Mouse (Mus musculus) embryonic facial prominence, embryonic 13.5 days (tissue): ENCODE measurements around the gene Efna5. TPM values are rescaled to one million over a fixed set of nuclear protein-coding genes. Genes with fewer than 3 reads are reported as not detected.

Experiments used
- ATAC-seq: fragments of 200-750 bp; cut with Nextera tagmentation; 2 replicates; pipeline ENCODE4 v1.8.0; 2017; ENCODE audit warnings: low read depth; ENCODE audit not compliant: insufficient number of reproducible peaks, insufficient read depth, low FRiP score, low TSS enrichment
- H3K27ac ChIP-seq: fragments of 300-500 bp; sonication (generic); 2 replicates; pipeline ENCODE4 v1.5.1; 2015; ENCODE audit warnings: moderate library complexity, mild to moderate bottlenecking, inconsistent platforms
- H3K27me3 ChIP-seq: fragments of 300-500 bp; sonication (generic); 2 replicates; pipeline ENCODE4 v1.6.1; 2015; ENCODE audit warnings: mild to moderate bottlenecking, inconsistent platforms
- H3K36me3 ChIP-seq: fragments of 300-500 bp; sonication (generic); 2 replicates; pipeline ENCODE4 v1.6.1; 2015; ENCODE audit warnings: mild to moderate bottlenecking, inconsistent platforms
- H3K4me1 ChIP-seq: fragments of 300-500 bp; sonication (generic); 2 replicates; pipeline ENCODE4 v1.6.1; 2015; ENCODE audit warnings: inconsistent platforms
- H3K4me2 ChIP-seq: fragments of 300-500 bp; sonication (generic); 2 replicates; pipeline ENCODE4 v1.6.1; 2015; ENCODE audit warnings: moderate library complexity, mild to moderate bottlenecking, inconsistent platforms
- H3K4me3 ChIP-seq: fragments of 300-500 bp; sonication (generic); 2 replicates; pipeline ENCODE4 v1.5.1; 2015; ENCODE audit warnings: mild to moderate bottlenecking, inconsistent platforms
- H3K9ac ChIP-seq: fragments of 300-500 bp; sonication (generic); 2 replicates; pipeline ENCODE4 v1.6.1; 2015; ENCODE audit warnings: mild to moderate bottlenecking, inconsistent platforms
- H3K9me3 ChIP-seq: fragments of 300-500 bp; sonication (generic); 2 replicates; pipeline ENCODE4 v1.6.1; 2016; ENCODE audit warnings: inconsistent platforms
- WGBS: fragments of 180-500 bp; shearing (Covaris S2); methylation state at CpG from one replicate; pipeline ENCODE4 v1.1.7; 2015; ENCODE audit warnings: mixed read lengths; 5-methylcytosine and 5-hydroxymethylcytosine counted together
- polyA plus RNA-seq: library from polyadenylated mRNA; unstranded; fragments of >200 nt; fragmentation: Nextera tagmentation; extraction: Ambion mirVana; gene quantifications from 2 replicates; pipeline ENCODE4 v1.2.1, GENCODE M21; 2015

The Efna5 gene
- polyA plus RNA-seq, 1 experiment from 2014 or later, result 109 TPM

DNA sequence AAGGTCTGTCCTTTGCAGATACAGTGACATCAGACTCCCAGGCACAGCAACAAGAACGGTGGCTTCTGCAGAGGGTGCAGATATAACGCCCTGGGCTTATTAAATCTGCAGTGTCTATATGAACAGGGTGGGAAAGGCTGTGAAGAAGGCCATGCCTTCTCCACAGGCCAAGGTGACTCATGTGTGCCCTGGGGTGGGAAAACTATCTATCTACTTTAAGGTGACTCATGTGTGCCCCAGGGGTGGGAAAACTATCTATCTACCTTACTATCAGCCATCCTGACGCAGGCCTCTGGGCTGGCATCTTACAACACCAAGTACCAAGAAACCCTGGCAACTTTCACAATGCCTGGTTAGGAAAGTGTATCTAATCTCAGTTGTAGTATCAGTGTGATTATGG lies 124.2 kb downstream of the Efna5 start:
- H3K36me3 ChIP-seq, result no peaks in the 10 kb centered on the region
- peaks cover 27% of the 10 kb centered on the region for H3K4me1 ChIP-seq
- no peak overlapping the region for H3K4me3 ChIP-seq
- no peaks in the 10 kb centered on the region for H3K27me3 ChIP-seq
- H3K9me3 ChIP-seq, result no peaks in the 10 kb centered on the region
- H3K4me2 ChIP-seq, result no peak overlapping the region
- no peak overlapping the region for H3K9ac ChIP-seq
- no peak for ATAC-seq
- WGBS, result 81% methylated on average over 3 of the region's 3 CpGs
- no peak overlapping the region for H3K27ac ChIP-seq

DNA sequence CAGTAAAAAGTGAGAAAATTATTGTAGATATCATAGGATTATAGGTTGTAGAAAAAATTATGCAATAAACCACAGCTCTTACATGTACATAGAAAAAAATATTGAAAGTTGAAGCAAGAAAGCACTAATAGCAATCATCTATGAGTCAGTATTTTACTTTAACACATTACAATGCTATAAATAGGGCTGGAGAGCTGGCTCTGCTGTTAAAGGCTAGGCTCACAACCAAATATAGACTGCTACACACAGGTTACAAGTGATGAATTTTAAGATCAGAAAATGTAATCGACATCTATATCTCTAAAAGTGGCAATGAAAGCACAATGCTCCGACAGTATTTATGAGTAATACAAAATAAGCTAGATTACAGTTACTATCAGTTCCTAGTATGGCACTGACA lies 125.5 kb downstream of the Efna5 start:
- 96% methylated on average over 2 of the region's 2 CpGs for WGBS
- no peak for ATAC-seq
- Histone ChIP-seq H3K4me3 (no peak overlapping the region), H3K27ac (no peak overlapping the region), H3K9me3 (no peaks in the 10 kb centered on the region), H3K9ac (no peak overlapping the region), H3K36me3 (no peaks in the 10 kb centered on the region), H3K4me1 (peaks cover 18% of the 10 kb centered on the region), H3K27me3 (no peaks in the 10 kb centered on the region), H3K4me2 (no peak overlapping the region)

DNA sequence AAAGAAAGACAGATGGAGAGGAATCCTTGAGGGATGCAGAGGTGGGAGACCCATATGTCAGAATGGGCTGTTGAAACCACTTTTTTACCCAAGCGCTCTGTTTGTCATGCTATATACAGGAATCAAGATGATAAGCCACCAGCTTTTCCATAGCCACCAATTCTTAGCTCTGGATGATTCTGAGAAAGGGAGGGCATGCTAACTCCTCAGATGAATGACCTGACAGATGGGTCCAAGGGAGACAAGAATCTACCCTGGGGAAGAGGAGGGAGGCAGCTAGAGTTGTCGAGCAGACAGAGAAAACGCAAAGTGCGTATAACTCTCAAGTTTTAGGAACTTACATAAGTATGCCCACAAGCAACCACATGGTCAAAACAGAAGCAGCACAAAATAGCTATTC lies 126.5 kb downstream of the Efna5 start:
- 71% methylated on average over 4 of the region's 4 CpGs for WGBS
- Histone ChIP-seq H3K4me1 (peaks cover 8% of the 10 kb centered on the region; the same call in 1 of the 2 replicates), H3K9me3 (no peaks in the 10 kb centered on the region), H3K27me3 (no peaks in the 10 kb centered on the region), H3K36me3 (no peaks in the 10 kb centered on the region), H3K4me2 (no peak overlapping the region), H3K9ac (no peak overlapping the region), H3K27ac (no peak overlapping the region; the same call in 1 of the 2 replicates), H3K4me3 (no peak overlapping the region)
- ATAC-seq, result no peak

DNA sequence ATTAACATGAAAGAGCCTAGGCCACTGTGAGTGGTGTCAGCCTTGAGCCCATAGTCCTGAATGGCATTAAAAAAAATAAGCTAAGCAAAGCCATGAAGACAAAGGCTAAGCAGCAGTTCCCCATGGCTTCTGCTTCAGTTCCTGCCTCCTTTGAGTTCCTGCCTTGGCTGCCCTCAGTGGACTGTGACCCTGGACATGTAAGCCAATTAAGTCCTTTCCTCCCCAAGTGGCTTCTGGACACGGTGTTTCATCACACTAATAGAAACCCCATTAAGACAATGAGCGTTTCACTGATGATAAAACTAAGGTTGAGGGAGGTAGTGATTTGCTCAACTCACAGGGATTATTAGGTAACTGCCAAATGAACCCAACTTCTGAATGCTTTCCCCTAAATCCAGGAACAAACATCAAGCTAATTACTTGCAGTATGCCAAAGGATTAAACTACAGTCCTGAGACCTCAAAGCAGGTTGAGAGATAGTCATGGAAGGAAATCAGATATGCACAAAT lies 128.7 kb downstream of the Efna5 start:
- H3K4me2 ChIP-seq, result no peak overlapping the region
- ATAC-seq, result no peak
- 38% methylated on average over 2 of the region's 2 CpGs for WGBS
- peaks cover 17% of the 10 kb centered on the region; the same call in 1 of the 2 replicates for H3K4me1 ChIP-seq
- no peak overlapping the region for H3K27ac ChIP-seq
- H3K9me3 ChIP-seq, result no peaks in the 10 kb centered on the region
- H3K9ac ChIP-seq, result no peak overlapping the region
- H3K36me3 ChIP-seq, result no peaks in the 10 kb centered on the region
- H3K27me3 ChIP-seq, result no peaks in the 10 kb centered on the region
- H3K4me3 ChIP-seq, result no peak overlapping the region

DNA sequence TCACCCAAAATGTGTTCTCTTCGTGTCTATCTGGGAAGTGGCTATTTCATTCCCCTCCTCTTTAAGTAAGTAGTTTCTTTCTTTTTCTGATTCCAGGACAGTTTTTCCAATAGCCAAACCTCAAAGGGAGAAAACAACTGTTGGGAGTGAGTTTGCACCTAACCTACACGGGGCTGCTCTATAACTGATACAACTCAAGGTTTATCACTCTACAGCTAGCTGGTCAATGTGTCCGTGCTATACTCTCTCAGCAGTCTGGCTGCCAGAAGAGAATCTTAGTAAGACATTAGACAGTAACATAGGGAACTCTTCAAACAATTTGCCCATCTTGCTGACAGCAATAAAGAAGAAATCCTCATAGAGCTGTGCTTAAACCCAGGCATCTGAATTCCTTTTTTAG lies 130.5 kb downstream of the Efna5 start:
- Histone ChIP-seq H3K4me1 (0 out of 2 replicates have a peak, but pooled peaks cover 12% of the 10 kb centered on the region), H3K27ac (no peak overlapping the region), H3K27me3 (no peaks in the 10 kb centered on the region), H3K4me2 (no peak overlapping the region), H3K9ac (no peak overlapping the region), H3K9me3 (no peaks in the 10 kb centered on the region), H3K36me3 (no peaks in the 10 kb centered on the region), H3K4me3 (no peak overlapping the region)
- 83% methylated on average over 3 of the region's 3 CpGs for WGBS
- ATAC-seq, result no peak

DNA sequence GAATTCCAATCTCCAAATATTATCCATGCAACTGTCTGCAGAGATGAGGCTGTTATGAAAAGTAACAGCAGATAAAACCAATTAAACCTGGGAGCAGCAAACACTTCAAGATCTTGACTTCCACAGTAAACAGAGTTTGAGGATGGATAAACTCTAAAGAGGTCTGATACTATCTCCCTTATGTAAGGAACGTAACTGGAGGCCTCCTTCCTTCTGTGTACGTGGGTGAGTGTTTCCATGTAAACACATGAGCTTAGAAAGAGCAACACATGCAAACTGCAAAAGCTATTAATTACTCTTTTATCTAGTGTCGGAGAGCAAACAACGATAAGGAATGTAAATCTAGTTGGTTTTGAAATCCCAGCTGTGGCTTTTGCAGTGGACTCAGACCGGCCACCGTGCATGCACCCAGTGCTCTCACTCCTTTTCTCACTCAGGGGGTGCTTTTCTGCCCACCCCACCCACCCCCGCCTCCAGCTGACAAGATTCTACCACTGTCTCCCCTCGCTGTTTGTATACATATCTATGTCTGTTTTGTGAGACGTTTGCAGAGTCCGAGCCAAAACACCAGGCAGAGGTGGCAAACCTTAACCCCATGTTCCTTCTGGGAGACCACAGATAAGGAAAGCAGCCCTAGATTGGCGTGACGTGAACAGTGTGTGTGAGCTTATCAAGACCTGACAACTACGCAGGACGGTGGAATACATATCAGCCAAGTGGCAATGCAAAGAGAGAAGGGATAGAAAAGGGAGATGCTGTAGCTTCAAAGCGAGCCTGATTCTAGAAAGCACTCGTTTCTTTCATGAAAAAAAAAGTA lies 132.1 kb downstream of the Efna5 start:
- no peaks in the 10 kb centered on the region for H3K36me3 ChIP-seq
- H3K27ac ChIP-seq, result no peak overlapping the region
- 73% methylated on average over 16 of the region's 16 CpGs for WGBS
- H3K4me2 ChIP-seq, result no peak overlapping the region
- H3K4me1 ChIP-seq, result 0 out of 2 replicates have a peak, but pooled peaks cover 11% of the 10 kb centered on the region
- H3K9ac ChIP-seq, result no peak overlapping the region
- no peaks in the 10 kb centered on the region for H3K9me3 ChIP-seq
- no peak overlapping the region for H3K4me3 ChIP-seq
- H3K27me3 ChIP-seq, result no peaks in the 10 kb centered on the region
- ATAC-seq, result no peak

DNA sequence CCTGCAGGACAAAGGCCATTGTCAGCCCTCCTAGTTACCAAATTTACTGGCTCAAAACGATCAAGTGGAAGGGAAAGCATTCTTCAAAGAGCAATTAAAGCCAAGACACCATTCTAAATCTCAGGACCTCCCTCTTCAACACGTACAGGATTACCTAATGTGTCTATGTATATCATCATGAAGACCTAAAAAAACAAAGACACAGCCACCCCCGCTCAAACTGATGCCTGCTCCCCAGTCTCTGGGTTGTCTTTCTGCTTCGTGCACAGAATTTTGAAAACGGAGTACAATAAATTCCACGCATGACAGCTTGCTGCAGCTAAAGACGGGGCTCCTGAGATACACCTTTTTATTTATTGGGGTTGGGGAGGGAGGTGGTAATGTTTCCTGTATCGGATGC lies 133.7 kb downstream of the Efna5 start:
- H3K4me2 ChIP-seq, result no peak overlapping the region
- H3K4me3 ChIP-seq, result no peak overlapping the region
- no peak overlapping the region for H3K27ac ChIP-seq
- no peaks in the 10 kb centered on the region for H3K27me3 ChIP-seq
- WGBS, result 76% methylated on average over 8 of the region's 8 CpGs
- no peaks in the 10 kb centered on the region for H3K36me3 ChIP-seq
- no peak overlapping the region for H3K9ac ChIP-seq
- H3K4me1 ChIP-seq, result 0 out of 2 replicates have a peak, but pooled peaks cover 12% of the 10 kb centered on the region
- no peaks in the 10 kb centered on the region for H3K9me3 ChIP-seq
- ATAC-seq, result no peak

DNA sequence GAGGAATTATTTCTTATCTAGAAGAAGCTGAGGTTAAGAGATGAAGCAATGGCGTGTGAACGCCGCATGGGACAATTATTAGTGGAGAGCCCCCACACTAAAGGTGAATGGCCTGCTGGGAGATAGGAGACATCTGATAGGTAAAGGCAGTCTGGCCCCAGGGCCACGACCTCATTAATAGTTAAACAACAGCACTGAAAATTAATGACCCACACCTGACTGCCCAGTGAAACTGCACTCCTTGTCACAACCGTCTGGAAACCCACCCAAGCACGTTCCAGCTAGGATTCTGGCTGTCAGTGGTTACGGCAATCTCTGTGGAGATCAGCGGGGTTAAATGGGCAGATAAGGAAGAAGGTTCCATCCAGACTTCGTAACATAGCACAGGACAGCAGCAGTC lies 134.3 kb downstream of the Efna5 start:
- 79% methylated on average over 9 of the region's 9 CpGs for WGBS
- H3K9ac ChIP-seq, result no peak overlapping the region
- H3K4me3 ChIP-seq, result no peak overlapping the region
- H3K36me3 ChIP-seq, result no peaks in the 10 kb centered on the region
- H3K4me1 ChIP-seq, result 0 out of 2 replicates have a peak, but pooled peaks cover 12% of the 10 kb centered on the region
- no peaks in the 10 kb centered on the region for H3K9me3 ChIP-seq
- H3K4me2 ChIP-seq, result no peak overlapping the region
- no peak overlapping the region for H3K27ac ChIP-seq
- no peaks in the 10 kb centered on the region for H3K27me3 ChIP-seq
- ATAC-seq, result no peak

DNA sequence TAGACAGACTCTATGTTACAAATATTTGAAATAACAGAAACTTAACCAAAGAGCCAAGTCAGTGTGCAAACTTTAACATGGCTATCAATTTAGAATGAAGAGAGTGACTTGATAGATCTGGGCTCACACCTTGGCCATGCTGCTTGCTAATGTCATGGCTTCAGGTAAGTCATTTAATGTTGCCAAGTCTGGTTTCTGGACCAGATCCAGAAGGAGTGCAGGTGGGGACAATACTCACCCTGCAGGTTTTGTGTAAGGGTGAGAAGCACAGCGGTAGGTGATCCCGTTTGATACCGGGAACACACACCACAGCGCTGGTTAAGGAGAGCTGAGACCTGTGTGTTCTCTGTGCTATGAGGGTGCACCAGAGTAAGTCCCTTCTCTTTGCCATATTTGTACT lies 135.8 kb downstream of the Efna5 start:
- Histone ChIP-seq H3K4me2 (no peak overlapping the region), H3K27me3 (no peaks in the 10 kb centered on the region), H3K36me3 (no peaks in the 10 kb centered on the region), H3K4me3 (no peak overlapping the region), H3K9me3 (no peaks in the 10 kb centered on the region), H3K4me1 (0 out of 2 replicates have a peak, but pooled peaks cover 12% of the 10 kb centered on the region), H3K9ac (no peak overlapping the region), H3K27ac (no peak overlapping the region)
- ATAC-seq, result no peak
- WGBS, result 78% methylated on average over 4 of the region's 4 CpGs

DNA sequence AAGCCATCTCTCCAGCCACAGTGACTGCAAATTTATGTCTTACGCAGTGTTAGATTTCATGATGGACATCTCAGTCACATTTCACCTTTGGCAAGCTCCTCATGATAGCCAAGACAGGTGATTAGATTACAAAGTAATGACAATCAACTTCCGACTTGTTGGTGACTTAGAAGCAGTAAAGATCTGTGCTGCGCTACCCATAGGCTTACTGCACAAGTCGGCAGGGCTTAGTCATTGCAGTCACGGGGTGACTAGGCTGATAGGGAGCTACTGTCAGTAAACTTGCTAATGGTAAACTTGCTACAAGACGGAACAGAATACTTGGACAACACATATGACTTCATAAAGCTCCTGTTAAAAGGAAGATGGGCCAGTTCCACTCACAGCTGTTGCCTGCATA lies 136.9 kb downstream of the Efna5 start:
- Histone ChIP-seq H3K9me3 (no peaks in the 10 kb centered on the region), H3K4me3 (no peak overlapping the region), H3K4me1 (0 out of 2 replicates have a peak, but pooled peaks cover 11% of the 10 kb centered on the region), H3K27ac (no peak overlapping the region), H3K27me3 (no peaks in the 10 kb centered on the region), H3K9ac (no peak overlapping the region), H3K36me3 (peaks cover 3% of the 10 kb centered on the region; the same call in 1 of the 2 replicates), H3K4me2 (no peak overlapping the region)
- no peak for ATAC-seq
- 83% methylated on average over 6 of the region's 6 CpGs for WGBS

DNA sequence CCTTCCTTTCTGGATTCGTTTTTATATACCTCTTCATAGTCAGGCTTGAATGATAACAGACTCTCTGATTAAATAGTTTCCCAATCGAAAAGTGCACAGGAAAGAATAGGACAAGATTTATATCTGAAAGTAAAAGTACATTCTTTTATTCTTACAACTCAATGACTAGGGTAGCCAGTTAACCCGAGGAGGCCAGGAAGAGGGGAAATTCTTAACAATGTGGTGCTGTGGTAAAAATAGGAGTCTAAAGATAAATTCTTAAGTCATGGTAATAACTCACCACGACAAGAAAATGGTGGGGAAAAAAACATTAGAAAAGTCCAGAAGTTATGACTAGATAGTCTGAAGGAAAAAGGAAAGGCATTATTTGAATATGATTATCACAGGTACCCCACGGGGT lies 139.4 kb downstream of the Efna5 start:
- Histone ChIP-seq H3K4me3 (no peak overlapping the region), H3K9ac (no peak overlapping the region), H3K27ac (no peak overlapping the region), H3K4me2 (no peak overlapping the region), H3K4me1 (0 out of 2 replicates have a peak, but pooled peaks cover 3% of the 10 kb centered on the region), H3K27me3 (no peaks in the 10 kb centered on the region), H3K36me3 (peaks cover 8% of the 10 kb centered on the region; the same call in 1 of the 2 replicates), H3K9me3 (peaks cover 3% of the 10 kb centered on the region; the same call in 1 of the 2 replicates)
- WGBS, result 75% methylated on average over 5 of the region's 5 CpGs
- no peak for ATAC-seq

DNA sequence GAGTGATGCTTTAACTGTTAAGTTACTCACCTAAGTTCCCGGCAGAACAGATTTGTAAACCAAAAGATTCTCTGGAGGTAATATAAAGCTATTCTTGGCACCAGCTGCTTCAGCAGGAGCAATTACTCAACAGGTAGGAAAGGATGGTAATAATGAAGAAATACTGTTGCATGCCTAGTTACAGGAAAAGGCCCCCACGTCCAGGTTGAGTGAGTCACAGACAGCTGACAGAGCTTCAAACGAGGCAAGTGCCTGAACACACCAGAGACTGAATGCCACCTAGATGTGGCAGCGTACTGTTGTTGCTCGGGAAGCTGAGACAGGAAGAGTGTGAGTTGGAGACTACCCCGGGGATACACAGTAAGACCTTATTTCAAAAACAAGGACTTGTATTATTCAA lies 140.1 kb downstream of the Efna5 start:
- Histone ChIP-seq H3K36me3 (peaks cover 8% of the 10 kb centered on the region; the same call in 1 of the 2 replicates), H3K27me3 (no peaks in the 10 kb centered on the region), H3K4me3 (no peak overlapping the region), H3K27ac (no peak overlapping the region), H3K4me2 (no peak overlapping the region), H3K9me3 (peaks cover 3% of the 10 kb centered on the region; the same call in 1 of the 2 replicates), H3K9ac (no peak overlapping the region), H3K4me1 (peaks cover 10% of the 10 kb centered on the region)
- WGBS, result 66% methylated on average over 6 of the region's 6 CpGs
- no peak for ATAC-seq
